Mouse (Mus musculus): ENCODE results near the gene Tfeb.

DNA sequence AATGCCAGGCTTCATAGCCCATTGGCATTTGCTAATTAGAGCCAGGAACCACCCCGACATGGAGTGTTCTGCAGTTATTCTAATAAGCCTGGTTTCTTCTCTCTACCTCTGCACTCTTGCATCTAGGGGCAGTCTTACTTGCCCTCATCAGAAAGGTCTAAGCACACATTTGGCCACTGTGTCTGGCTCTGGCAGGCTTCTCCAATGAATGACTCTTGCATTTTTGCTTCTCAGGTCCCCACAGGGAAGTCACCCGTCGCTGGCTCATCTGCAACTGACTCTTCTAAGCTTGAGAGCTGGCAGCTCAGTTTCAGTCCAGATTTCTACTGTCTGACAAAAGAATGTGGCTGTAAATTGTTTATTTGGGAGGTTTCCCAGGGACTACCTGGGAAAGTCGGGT lies 29.2 kb downstream of the Tfeb start:
- TF ChIP-seq SIN3A (IDR thresholded peaks at IDR 0.05; ENCODE audit: low read length): no peak
- TF ChIP-seq EP300 (IDR thresholded peaks at IDR 0.05; ENCODE audit: low read length): no peak
- no peak for TF ChIP-seq POLR2A (IDR thresholded peaks at IDR 0.05; ENCODE audit: low read depth, low read length)
- peak in 1 of 2 experiments; percentile 19; a peak in 1 of 4 replicates for TF ChIP-seq CTCF (conservative IDR thresholded peaks at IDR 0.05 in 1 of 2, IDR thresholded peaks at IDR 0.05 in 1 of 2; ENCODE audit: low read depth in 2 of 2, low read length in 2 of 2)
- no peak for TF ChIP-seq NRF1 (IDR thresholded peaks at IDR 0.05; ENCODE audit: low read depth, low read length)
- TF ChIP-seq TCF12 (IDR thresholded peaks at IDR 0.05; ENCODE audit: low read depth, low read length): no peak; the same call in 1 of the 2 replicates
- no peak for TF ChIP-seq USF2 (conservative IDR thresholded peaks at IDR 0.05; ENCODE audit: low read depth, low read length)
- no peak for TF ChIP-seq ELF1 (IDR thresholded peaks at IDR 0.05; ENCODE audit: low read depth, low read length)
- TF ChIP-seq MXI1 (IDR thresholded peaks at IDR 0.05; ENCODE audit: low read depth, low read length): no peak
- no peak for TF ChIP-seq ZKSCAN1 (IDR thresholded peaks at IDR 0.05; ENCODE audit: borderline replicate concordance, low read depth, low read length)
- TF ChIP-seq MAX (IDR thresholded peaks at IDR 0.05; ENCODE audit: low read length): no peak
- no peak for TF ChIP-seq UBTF (IDR thresholded peaks at IDR 0.05; ENCODE audit: low read depth, low read length)
- no peak; the same call in 1 of the 2 replicates for TF ChIP-seq RAD21 (IDR thresholded peaks at IDR 0.05; ENCODE audit: low read depth, low read length)

All from CH12.LX (cell line).